Mouse (Mus musculus) left cerebral cortex, postnatal 25 days (tissue): ENCODE data around the gene Tmem213. TPM values are rescaled to one million over a fixed set of nuclear protein-coding genes. Genes with fewer than 3 reads are reported as not detected.

Source experiments
- DNase-seq, 2 experiments: peaks; one replicate each; pipeline ENCODE4 v3.0.0; 2022; ENCODE audit warnings: low spot score in 2 of 2, mixed read lengths in 1 of 2
- intact Hi-C: fragments of 180-260 bp; cut with DNase I; formaldehyde crosslinking; loops from one replicate; pipeline ENCODE4 v1.15.1; 2025
- total RNA-seq, 2 experiments: library from RNA; stranded (reverse); gene quantifications; 2 replicates each; pipeline ENCODE4 v1.2.3; 2021

Tmem213 gene
- total RNA-seq, 2 experiments from 2014 or later, result not detected

GRCm38 (mm10) chr6:38109871-38110270 lies 816 bp downstream of the Tmem213 start:
- intact Hi-C loops, result no loop called here
- no peak for DNase-seq

- DNase-seq, result no peak
- intact Hi-C loops, result no loop called here
Observed at GRCm38 (mm10) chr6:38110859-38111258, 1.8 kb downstream of the Tmem213 start.

GRCm38 (mm10) chr6:38116107-38116770 lies 7.2 kb downstream of the Tmem213 start:
- peak in 1 of 2 experiments; percentile 72 for DNase-seq

DNA sequence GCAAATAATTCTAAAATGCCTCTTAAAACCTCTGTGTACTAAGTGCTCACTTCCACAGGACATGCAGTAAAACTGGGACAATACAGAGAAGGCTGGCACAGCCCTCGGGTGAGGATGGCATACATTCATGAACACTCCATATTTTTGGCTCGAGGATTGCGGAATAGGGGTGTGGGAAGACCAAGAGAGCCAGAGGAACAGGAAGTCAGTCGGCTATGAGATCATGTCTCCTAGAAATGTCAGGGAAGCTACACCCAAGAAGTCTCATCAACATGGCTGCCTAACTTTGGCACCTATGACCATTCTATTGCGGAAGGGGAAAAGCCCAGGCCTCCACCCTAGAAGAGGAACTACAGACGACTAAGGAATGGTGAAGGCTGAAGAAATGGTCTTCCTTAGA lies 9.3 kb downstream of the Tmem213 start:
- DNase-seq, result no peak
- intact Hi-C loops, result no loop called here

More at GRCm38 (mm10) chr6:38116107-38116770, 7.2 kb downstream of the Tmem213 start:
- intact Hi-C loops, result no loop called here

- no peak for DNase-seq
- intact Hi-C loops, result no loop called here
Observed at GRCm38 (mm10) chr6:38120681-38121371, 11.8 kb downstream of the Tmem213 start.

DNA sequence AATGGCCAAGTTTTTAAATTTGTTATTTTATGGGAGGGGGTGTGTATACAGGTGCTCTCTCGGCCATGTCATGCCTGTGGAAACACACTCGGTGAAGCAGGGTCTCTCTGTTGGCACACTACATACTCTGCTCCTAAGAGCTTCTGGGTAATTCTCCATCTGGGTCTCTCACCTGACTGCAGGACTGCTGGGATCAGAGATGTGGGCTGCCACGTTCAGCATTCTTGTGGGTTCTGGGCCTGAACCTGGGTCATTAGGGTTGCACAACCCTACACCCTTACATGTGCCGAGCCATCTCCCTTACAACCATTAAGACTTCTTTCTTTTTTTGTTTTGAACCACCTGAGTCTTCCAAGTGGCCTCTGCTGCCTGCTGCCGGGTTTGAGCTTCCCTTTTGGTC lies 12.8 kb downstream of the Tmem213 start:
- DNase-seq, result no peak
- intact Hi-C loops, result no loop called here

GRCm38 (mm10) chr6:38122791-38123190 lies 13.7 kb downstream of the Tmem213 start:
- no peak for DNase-seq
- intact Hi-C loops, result no loop called here

GRCm38 (mm10) chr6:38123471-38124206 lies 14.6 kb downstream of the Tmem213 start:
- intact Hi-C loops, result no loop called here

DNA sequence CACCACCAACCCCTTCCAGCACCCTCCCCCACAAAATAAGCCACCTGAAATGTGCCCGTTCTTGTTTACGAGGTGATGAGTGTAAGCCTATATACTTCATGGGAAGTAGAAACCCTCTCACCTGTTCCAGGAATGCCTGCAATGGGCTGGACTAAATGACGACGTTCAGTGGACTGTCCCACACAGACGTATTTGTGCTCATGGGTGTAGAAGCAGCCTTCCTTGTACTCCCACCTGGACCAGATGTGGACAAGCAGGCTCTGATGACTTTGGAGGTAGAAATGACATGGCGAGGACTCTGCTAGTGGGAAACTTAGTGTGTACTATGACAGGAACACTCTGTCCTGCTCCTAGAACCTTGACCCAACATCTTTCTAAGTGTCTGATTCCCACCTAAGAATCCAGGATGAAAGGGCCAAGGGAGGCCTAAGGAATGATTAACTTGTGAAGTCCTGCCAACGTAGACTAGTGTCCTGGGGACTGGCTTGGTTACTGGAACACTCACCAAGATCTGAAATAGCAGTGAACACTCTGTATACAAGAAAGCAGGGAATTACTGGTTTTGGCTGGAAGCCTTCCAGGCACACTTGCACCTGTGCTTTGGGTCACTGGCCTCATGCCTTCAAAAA lies 15.3 kb downstream of the Tmem213 start, which contains the start of gene Atp6v0a4:
Atp6v0a4 (minus strand) TSS at position 380 of the 629 bp plus-strand sequence.
- no peak for DNase-seq
- intact Hi-C loops, result no loop called here

More at GRCm38 (mm10) chr6:38123471-38124206, 14.6 kb downstream of the Tmem213 start:
- DNase-seq, result no peak

DNA sequence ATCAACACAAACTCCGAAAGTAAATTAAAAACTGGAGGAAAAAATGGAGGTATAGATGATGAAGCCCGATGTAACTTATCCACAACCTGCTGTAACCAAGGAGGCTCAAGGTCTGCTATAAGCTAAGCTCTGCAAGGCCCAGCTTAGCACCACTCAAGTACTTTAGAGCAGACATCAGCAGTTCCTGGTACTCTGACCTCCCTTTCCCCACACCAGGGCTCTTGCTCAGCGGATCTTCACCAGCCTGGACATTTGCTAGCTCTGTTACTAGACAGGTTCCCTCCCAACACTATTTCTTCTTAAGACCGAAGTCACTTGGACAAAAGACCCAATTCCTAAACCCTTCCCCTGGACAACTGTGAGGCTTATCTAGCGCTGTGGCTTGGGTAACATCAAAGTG lies 15.8 kb downstream of the Tmem213 start:
- intact Hi-C loops, result no loop called here
- no peak for DNase-seq

GRCm38 (mm10) chr6:38125462-38125861 lies 16.4 kb downstream of the Tmem213 start:
- intact Hi-C loops, result no loop called here
- no peak for DNase-seq

- DNase-seq, result peak in 1 of 2 experiments; percentile 37
- intact Hi-C loops, result no loop called here
Observed at GRCm38 (mm10) chr6:38128115-38128514, 19.1 kb downstream of the Tmem213 start.

DNA sequence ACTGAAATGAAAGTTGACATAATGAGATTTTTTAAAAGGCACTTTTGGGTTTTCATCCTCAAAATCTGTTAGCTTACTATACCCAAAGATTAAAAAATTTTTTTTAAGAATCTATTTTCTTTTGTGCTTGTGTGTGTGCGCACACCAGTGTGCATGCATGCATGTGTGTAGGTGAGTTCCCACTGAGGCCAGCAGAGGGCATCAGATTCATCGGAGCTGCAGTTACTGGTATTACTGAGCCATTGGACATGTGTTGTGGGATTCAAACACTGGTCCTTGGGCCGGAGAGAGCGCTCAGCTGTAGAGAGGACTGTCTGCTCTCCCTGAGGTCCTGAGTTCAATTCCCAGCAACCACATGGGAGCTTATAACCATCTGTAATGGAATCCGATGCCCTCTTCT lies 20.8 kb downstream of the Tmem213 start:
- no peak for DNase-seq
- intact Hi-C loops, result no loop called here

DNA sequence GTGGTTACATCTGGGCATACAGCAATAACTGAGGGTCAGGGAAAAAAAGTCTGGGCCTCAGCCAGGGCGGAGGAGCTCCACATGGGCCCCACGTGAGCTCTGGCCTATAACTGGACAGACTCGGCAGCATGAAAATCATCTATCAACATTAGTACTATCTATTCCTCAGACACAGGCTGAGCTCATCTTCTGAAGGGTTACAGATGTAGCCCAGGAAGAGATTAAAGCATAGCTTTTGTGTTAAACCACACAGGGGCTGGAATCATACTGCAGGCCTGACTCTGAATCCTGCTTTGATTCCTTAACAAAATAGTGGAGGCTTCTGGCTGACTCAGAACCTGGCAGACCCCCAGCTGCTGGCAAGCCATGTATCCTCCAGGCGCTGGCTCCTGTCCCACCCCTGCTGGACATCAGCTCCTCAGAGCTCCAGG lies 22.8 kb downstream of the Tmem213 start:
- intact Hi-C loops, result no loop called here
- peak in 1 of 2 experiments; percentile 37 for DNase-seq

DNA sequence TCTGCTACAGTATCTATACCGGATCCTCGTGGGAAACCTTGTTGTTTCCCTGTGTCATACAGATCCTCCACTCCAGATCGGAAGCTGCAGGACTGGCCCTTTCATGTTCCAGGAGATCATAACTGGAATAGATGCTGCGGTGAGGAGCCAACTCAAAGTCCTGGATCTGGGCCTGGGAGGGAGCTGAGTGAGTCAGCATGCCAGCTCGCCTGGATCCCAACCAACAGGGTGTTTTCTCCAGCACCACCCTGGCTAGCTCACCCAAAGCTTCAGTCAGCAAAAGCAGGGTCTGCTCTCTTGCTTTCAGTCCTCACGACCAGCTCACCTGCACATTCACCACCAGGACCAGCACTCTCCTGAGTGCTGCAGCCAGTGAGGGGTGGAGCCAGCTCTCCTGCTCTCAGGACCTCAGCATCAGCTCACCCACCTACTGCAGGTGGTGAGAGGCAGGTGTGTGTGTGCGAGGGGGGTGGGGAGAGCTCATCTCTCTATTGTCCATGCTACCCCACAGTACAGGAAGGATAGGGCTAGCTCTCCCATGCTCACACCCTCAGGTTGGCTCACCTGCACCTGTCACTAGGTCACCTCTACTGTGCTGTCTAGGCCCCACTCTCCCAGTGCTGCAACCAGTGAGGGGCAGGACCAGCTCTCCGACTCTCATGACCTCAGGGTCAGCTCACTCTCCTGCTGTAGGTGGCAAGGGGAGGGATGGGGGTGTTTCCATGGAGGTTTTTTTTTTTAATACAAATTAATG lies 25.9 kb downstream of the Tmem213 start:
- intact Hi-C loops, result no loop called here
- DNase-seq, result peak; percentile 69 to 90

- intact Hi-C loops, result no loop called here
Observed at GRCm38 (mm10) chr6:38139086-38139485, 30.0 kb downstream of the Tmem213 start.

GRCm38 (mm10) chr6:38140402-38140801 lies 31.3 kb downstream of the Tmem213 start:
- intact Hi-C loops, result no loop called here
- no peak for DNase-seq

More at GRCm38 (mm10) chr6:38139086-38139485, 30.0 kb downstream of the Tmem213 start:
- DNase-seq, result peak in 1 of 2 experiments; percentile 31

DNA sequence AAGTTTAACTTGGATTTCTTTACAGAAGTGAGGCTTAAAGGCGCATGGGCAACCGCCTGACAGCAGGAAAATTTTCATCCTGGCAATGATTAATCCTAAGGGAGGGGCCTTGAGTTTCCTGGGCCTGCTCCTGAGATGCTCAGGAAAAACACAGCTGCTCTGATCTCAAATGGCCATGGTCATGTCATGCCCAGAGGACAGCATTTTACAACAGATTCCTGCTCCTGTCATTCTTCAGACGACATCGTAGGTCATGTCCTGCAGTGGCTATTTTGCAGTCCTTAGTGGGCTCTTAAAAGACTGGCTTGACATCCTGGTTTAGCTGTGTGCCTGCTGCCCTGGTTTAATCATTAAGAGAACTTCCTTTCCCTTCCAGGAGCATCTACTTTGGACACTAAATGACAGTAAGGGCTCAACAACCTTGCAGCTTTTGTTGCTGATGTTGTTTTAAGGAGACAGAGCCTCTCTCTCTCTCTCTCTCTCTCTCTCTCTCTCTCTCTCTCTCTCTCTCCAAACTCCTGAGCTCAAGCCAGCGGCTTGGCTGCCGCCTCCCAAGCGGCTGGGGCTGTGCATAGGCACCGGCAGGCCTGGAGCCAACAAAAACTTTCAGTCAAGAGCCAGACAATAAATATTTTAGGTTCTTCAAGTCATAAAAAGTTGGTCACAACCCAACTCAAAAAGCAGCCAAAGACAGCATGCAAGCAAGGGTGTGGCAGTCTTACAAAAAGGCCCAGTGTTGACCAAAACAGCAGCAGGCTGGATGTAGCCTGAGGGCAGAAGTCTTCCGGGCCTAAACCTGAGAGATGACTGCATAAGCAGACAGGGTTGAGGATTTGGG lies 35.3 kb downstream of the Tmem213 start:
- DNase-seq, result peak in 1 of 2 experiments; percentile 30
- intact Hi-C loops, result no loop called here
